ENCODE assay signal across 19 mouse cellular contexts in the genomic region with DNA sequence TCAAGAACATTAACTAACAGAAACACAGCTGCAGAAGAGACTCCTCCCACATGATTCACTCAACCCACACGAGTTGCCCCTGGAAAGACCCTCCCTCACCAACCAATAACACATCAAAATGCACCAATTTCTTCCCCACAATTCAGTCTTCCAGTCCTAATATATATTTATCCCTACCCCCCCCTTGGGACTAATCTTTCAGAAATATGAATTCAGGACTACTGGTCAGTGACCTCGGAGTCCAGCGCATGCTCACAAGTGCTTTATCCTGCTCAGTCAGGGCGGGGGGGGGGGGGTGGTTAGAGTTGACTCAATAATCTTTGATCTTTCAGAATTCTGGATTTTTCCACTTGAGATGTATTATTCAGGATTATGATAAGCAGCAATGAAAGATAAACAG. TPM values are rescaled to one million over a fixed set of nuclear protein-coding genes. Genes with fewer than 3 reads are reported as not detected.
DNase-seq lines count a peak whose midpoint lies in the region; ATAC-seq lines count a peak whose summit lies in the region.
"Had no signal": no experiment of that assay in that cellular context is flagged by ENCODE, and none has a peak within 500 bp of the region (broad histone marks: within the 10 kb centered on the region; RNA-seq: fewer than 3 reads in every experiment).

No protein-coding gene starts in this region.

- peak; percentile 47 to 83 for DNase-seq in adrenal gland, adult (ENCODE audit: inconsistent age in 2 of 2, low spot score in 1 of 2)
- no peak for DNase-seq in adrenal gland, adult 8-10 months
- DNase-seq in adrenal gland, postnatal 10 days: peak; percentile 30
- DNase-seq in adrenal gland, postnatal 4 days (ENCODE audit: low spot score in 2 of 2): no peak
- DNase-seq in adrenal gland, postnatal 36 days: peak; percentile 66 to 68
- DNase-seq: B cell, adult 2 months; cerebellum, adult 11 months; cerebellum, adult 18-20 months; cerebellum, adult 8-10 months; cerebellum, adult 9-11 months; cerebellum, postnatal 14 days; cerebellum, postnatal 36 days; embryo, embryonic 11 days had no signal

- no peak for ATAC-seq in inflammation-experienced regulatory T-cells, adult 6 months
- ATAC-seq: activated CD4-positive, CD25-positive, alpha-beta regulatory T cell, adult 4 months; CD4-positive, CD25-positive, alpha-beta regulatory T cell, adult 4 months; forebrain, embryonic 14.5 days; forebrain, embryonic 16.5 days; Patski had no signal

RNA-seq across cellular contexts. Expression of a gene that starts 1.9 kb away (rescaled TPM):
- 10 to 100 TPM; 46.3 to 58.1 (median 48.4) TPM for total RNA-seq in adrenal gland, adult 8-10 months (2022)
- total RNA-seq in adrenal gland, postnatal 10 days (2021): 10 to 100 TPM; 49.4 to 56.8 TPM
- total RNA-seq in adrenal gland, postnatal 4 days (2021): 10 to 100 TPM; 71.2 to 73.1 TPM
- 10 to 100 TPM; 45.5 to 52.2 TPM for total RNA-seq in adrenal gland, postnatal 36 days (2021)
- 10 to 100 TPM in 2 of 3 experiments, 1 to 10 TPM in 1; 8.9 to 14.8 (median 14.1) TPM for polyA plus RNA-seq in inflammation-experienced regulatory T-cells, adult 6 months (2017; shearing (Covaris generic))

Comparison
In these comparisons a context has a peak if more than half of its experiments do, and no peak if none do; other contexts are left out.
1. DNase-seq: peak in adrenal gland, adult (2 of 2), adrenal gland, postnatal 10 days (single experiment) and adrenal gland, postnatal 36 days (2 of 2); none in adrenal gland, adult 8-10 months (single experiment) and adrenal gland, postnatal 4 days (0 of 2).